Mouse (Mus musculus): ENCODE data around the gene Styk1. TPM values are rescaled to one million over a fixed set of nuclear protein-coding genes. Genes with fewer than 3 reads are reported as not detected.

Styk1 gene
- polyA plus RNA-seq, 1 experiment from 2014 or later: 4.9 TPM

- Histone ChIP-seq H3K27me3 (ENCODE audit: control insufficient read depth, insufficient read depth, low read length) (no peaks in the 10 kb centered on the region), H3K4me2 (replicated peaks) (no peak overlapping the region), H3K36me3 (replicated peaks; ENCODE audit: control insufficient read depth, insufficient read depth) (peaks cover 55% of the 10 kb centered on the region), H3K9ac (no peak overlapping the region), H3K27ac (no peak overlapping the region), H3K4me3 (replicated peaks; ENCODE audit: low read length) (no peak overlapping the region), H3K9me3 (ENCODE audit: control insufficient read depth, low read length) (no peaks in the 10 kb centered on the region), H3K4me1 (replicated peaks; ENCODE audit: control insufficient read depth, insufficient read depth, low read length) (no peaks in the 10 kb centered on the region)
- DNase-seq (ENCODE audit: low spot score) (no peak), ATAC-seq (ENCODE audit: low FRiP score) (no peak)
- 97% methylated on average over 5 of the region's 5 CpGs for WGBS
Observed at GRCm38 (mm10) chr6:131373160-131373559, 19.8 kb upstream of the Styk1 start.

- H3K9ac ChIP-seq: no peak overlapping the region
- no peak overlapping the region for H3K4me2 ChIP-seq (replicated peaks)
- no peaks in the 10 kb centered on the region for H3K27me3 ChIP-seq (ENCODE audit: control insufficient read depth, insufficient read depth, low read length)
- no peak for ATAC-seq (ENCODE audit: low FRiP score)
- H3K9me3 ChIP-seq (ENCODE audit: control insufficient read depth, low read length): no peaks in the 10 kb centered on the region
- no peak overlapping the region for H3K27ac ChIP-seq
- H3K4me1 ChIP-seq (replicated peaks; ENCODE audit: control insufficient read depth, insufficient read depth, low read length): no peaks in the 10 kb centered on the region
- 95% methylated on average over 5 of the region's 5 CpGs for WGBS
- H3K36me3 ChIP-seq (replicated peaks; ENCODE audit: control insufficient read depth, insufficient read depth): peaks cover 64% of the 10 kb centered on the region
- DNase-seq (ENCODE audit: low spot score): no peak
- no peak overlapping the region for H3K4me3 ChIP-seq (replicated peaks; ENCODE audit: low read length)
Observed at GRCm38 (mm10) chr6:131370767-131371166, 17.4 kb upstream of the Styk1 start.

DNA sequence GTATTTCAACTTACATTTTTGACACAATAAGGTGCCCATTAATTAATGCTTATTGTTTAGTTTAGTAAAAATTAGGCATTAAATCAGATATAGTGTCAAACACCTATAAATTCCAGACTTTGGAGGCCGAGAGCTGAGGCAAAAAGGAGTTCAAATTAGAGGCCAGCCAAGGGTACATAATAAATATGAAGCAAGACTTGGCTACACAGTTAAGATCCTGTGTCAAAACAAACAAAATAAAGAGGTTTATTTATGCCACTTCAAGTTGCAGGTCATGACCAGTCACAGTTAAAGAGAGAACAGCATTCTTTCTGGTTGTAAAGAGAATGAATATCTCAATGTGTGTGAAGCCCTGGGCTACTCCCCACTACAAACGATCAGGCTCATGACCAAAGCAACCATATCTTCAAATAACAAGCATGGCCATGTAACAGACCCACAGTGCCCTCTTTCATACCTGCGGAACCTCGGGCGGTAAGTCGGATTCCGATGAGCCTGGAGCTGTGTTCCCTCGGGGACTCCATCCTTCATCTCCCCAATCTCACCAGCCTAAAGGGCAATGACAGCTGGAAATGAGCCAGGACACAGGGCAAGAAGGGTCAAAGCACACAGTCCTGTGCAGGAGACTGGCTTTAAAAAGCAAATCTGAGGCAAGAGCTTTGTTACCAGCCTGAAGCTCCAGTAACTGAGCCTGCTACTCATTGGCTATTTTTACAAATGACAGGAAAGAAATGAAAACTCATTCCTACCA, 16.6 kb upstream of the Styk1 start:
- Histone ChIP-seq H3K4me3 (replicated peaks; ENCODE audit: low read length) (no peak overlapping the region), H3K9ac (no peak overlapping the region), H3K27ac (no peak overlapping the region), H3K9me3 (ENCODE audit: control insufficient read depth, low read length) (no peaks in the 10 kb centered on the region), H3K27me3 (ENCODE audit: control insufficient read depth, insufficient read depth, low read length) (no peaks in the 10 kb centered on the region), H3K36me3 (replicated peaks; ENCODE audit: control insufficient read depth, insufficient read depth) (peaks cover 59% of the 10 kb centered on the region), H3K4me1 (replicated peaks; ENCODE audit: control insufficient read depth, insufficient read depth, low read length) (no peaks in the 10 kb centered on the region), H3K4me2 (replicated peaks) (no peak overlapping the region)
- DNase-seq (ENCODE audit: low spot score): no peak
- ATAC-seq (ENCODE audit: low FRiP score): no peak
- WGBS: 82% methylated on average over 8 of the region's 8 CpGs

DNA sequence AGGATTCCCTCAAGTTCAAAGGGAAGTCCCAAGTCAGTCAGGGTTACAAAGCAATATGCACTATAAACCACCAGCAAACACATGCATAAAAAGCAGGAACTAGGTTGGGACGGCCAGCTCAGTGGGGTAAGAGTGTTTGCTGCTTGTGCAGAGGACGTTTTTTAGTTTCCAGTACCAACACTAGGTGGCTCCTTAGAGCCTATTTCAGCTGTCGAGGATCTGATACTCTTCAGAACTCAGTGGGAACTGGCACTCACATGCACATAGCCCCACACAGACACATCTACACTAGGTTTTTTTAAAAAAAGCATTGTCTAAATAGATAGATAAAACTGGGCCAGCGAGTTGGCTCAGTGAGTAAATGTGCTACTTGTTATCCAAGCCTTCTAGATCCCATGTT, 13.7 kb upstream of the Styk1 start:
- peaks cover 52% of the 10 kb centered on the region for H3K36me3 ChIP-seq (replicated peaks; ENCODE audit: control insufficient read depth, insufficient read depth)
- peak; percentile 59; the same call in 1 of the 2 replicates for ATAC-seq (ENCODE audit: low FRiP score)
- peak; percentile 58 for DNase-seq (ENCODE audit: low spot score)
- no peaks in the 10 kb centered on the region for H3K4me1 ChIP-seq (replicated peaks; ENCODE audit: control insufficient read depth, insufficient read depth, low read length)
- H3K4me2 ChIP-seq (replicated peaks): no peak overlapping the region
- 52% methylated on average over 4 of the region's 4 CpGs for WGBS
- no peak overlapping the region for H3K27ac ChIP-seq
- H3K9ac ChIP-seq: no peak overlapping the region
- H3K9me3 ChIP-seq (ENCODE audit: control insufficient read depth, low read length): no peaks in the 10 kb centered on the region
- H3K4me3 ChIP-seq (replicated peaks; ENCODE audit: low read length): no peak overlapping the region
- H3K27me3 ChIP-seq (ENCODE audit: control insufficient read depth, insufficient read depth, low read length): no peaks in the 10 kb centered on the region

DNA sequence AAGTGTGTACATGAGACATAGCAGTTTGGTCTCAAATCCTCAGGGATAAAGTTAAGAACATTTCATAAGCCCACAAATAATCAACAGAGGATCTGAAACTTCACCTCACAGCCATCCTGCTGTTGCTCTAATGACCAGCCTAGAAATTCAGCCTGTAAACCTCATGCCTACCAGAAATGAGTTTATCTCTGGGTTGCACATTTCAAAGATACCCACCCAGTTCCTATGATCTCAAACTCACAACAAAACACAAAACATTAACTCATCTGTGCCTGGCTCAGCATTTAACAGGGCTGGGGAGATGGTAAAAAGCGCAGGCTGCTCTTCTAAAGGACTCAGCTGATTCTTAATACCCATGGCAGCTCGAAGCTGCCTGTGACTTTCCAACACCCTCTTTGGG, 11.0 kb upstream of the Styk1 start:
- Histone ChIP-seq H3K9ac (no peak overlapping the region), H3K4me1 (replicated peaks; ENCODE audit: control insufficient read depth, insufficient read depth, low read length) (no peaks in the 10 kb centered on the region), H3K9me3 (ENCODE audit: control insufficient read depth, low read length) (no peaks in the 10 kb centered on the region), H3K4me3 (replicated peaks; ENCODE audit: low read length) (no peak overlapping the region), H3K27ac (no peak overlapping the region), H3K36me3 (replicated peaks; ENCODE audit: control insufficient read depth, insufficient read depth) (peaks cover 41% of the 10 kb centered on the region), H3K4me2 (replicated peaks) (no peak overlapping the region), H3K27me3 (ENCODE audit: control insufficient read depth, insufficient read depth, low read length) (no peaks in the 10 kb centered on the region)
- WGBS: 97% methylated on average over 2 of the region's 2 CpGs
- DNase-seq (ENCODE audit: low spot score) (no peak), ATAC-seq (ENCODE audit: low FRiP score) (no peak)

DNA sequence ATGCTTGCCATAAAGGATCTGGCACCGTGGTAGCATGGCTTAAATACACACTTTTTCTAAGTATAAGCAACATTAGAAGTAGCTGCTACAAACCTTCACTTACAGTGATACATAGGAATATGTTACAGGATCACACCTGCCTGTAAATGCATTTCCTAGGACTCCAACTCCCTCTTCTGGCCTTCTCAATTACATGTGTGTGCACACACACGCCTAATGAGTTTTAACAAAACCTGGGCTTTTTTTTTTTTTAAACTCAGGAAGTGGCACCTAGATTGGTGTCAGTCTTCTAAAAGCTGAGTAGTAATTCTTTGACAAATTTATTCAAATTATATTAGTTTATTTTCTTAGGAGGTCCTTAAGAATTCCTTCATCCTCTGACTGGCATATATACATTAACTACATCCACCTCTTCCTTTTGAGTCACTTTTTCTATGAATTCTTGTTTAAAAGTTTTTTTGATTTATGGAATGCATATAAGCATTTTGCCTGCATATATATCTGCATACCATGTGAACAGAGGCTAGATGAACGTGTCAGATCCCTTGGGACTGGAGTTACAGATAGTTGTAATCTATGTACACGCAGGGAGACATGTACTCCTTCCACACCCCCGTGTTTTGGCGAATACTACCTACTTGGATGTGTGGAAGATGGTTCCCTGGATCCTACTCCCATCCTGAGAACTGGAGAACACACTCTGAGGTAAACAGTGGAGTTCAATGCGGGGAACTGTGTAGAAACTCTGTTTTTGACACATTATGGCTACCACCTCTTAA, 9.8 kb upstream of the Styk1 start:
- H3K4me1 ChIP-seq (replicated peaks; ENCODE audit: control insufficient read depth, insufficient read depth, low read length): no peaks in the 10 kb centered on the region
- ATAC-seq (ENCODE audit: low FRiP score) (no peak), DNase-seq (ENCODE audit: low spot score) (no peak)
- H3K27ac ChIP-seq: no peak overlapping the region
- peaks cover 39% of the 10 kb centered on the region for H3K36me3 ChIP-seq (replicated peaks; ENCODE audit: control insufficient read depth, insufficient read depth)
- 87% methylated on average over 7 of the region's 7 CpGs for WGBS
- no peak overlapping the region for H3K9ac ChIP-seq
- H3K9me3 ChIP-seq (ENCODE audit: control insufficient read depth, low read length): no peaks in the 10 kb centered on the region
- H3K4me2 ChIP-seq (replicated peaks): no peak overlapping the region
- H3K4me3 ChIP-seq (replicated peaks; ENCODE audit: low read length): no peak overlapping the region
- no peaks in the 10 kb centered on the region for H3K27me3 ChIP-seq (ENCODE audit: control insufficient read depth, insufficient read depth, low read length)

DNA sequence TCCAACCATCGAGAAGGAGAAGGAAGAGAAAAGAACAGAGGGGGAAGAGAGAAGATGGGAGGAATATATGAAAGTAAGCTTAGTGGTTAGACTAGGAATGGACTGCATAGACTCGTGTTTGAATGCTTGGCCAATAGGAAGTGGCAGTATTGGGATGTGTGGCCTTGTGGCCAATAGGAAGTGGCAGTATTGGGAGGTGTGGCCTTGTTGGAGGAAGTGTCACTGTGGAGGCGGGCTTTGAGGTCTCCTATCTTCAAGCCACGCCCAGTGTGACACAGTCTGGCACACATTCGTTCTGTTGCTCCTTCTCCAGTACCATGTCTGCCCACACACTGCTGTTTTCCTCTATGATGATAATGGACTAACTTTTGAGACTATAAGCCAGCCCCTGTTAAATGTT, 7.3 kb upstream of the Styk1 start:
- no peak for DNase-seq (ENCODE audit: low spot score)
- WGBS: 77% methylated on average over 5 of the region's 5 CpGs

GRCm38 (mm10) chr6:131359543-131359942, 6.1 kb upstream of the Styk1 start:
- DNase-seq (ENCODE audit: low spot score): no peak
- H3K4me2 ChIP-seq (replicated peaks): no peak overlapping the region
- H3K27me3 ChIP-seq (ENCODE audit: control insufficient read depth, insufficient read depth, low read length): no peaks in the 10 kb centered on the region
- H3K4me1 ChIP-seq (replicated peaks; ENCODE audit: control insufficient read depth, insufficient read depth, low read length): no peaks in the 10 kb centered on the region
- no peaks in the 10 kb centered on the region for H3K9me3 ChIP-seq (ENCODE audit: control insufficient read depth, low read length)
- H3K27ac ChIP-seq: no peak overlapping the region
- WGBS: 85% methylated on average over 2 of the region's 2 CpGs
- ATAC-seq (ENCODE audit: low FRiP score): no peak
- H3K36me3 ChIP-seq (replicated peaks; ENCODE audit: control insufficient read depth, insufficient read depth): peaks cover 13% of the 10 kb centered on the region; the same call in 1 of the 2 replicates
- no peak overlapping the region for H3K4me3 ChIP-seq (replicated peaks; ENCODE audit: low read length)
- H3K9ac ChIP-seq: no peak overlapping the region

More for the DNA sequence above, 7.3 kb upstream of the Styk1 start:
- Histone ChIP-seq H3K9me3 (ENCODE audit: control insufficient read depth, low read length) (no peaks in the 10 kb centered on the region), H3K27me3 (ENCODE audit: control insufficient read depth, insufficient read depth, low read length) (no peaks in the 10 kb centered on the region), H3K36me3 (replicated peaks; ENCODE audit: control insufficient read depth, insufficient read depth) (peaks cover 20% of the 10 kb centered on the region; the same call in 1 of the 2 replicates), H3K4me1 (replicated peaks; ENCODE audit: control insufficient read depth, insufficient read depth, low read length) (no peaks in the 10 kb centered on the region), H3K4me2 (replicated peaks) (no peak overlapping the region), H3K9ac (no peak overlapping the region), H3K27ac (no peak overlapping the region), H3K4me3 (replicated peaks; ENCODE audit: low read length) (no peak overlapping the region)
- no peak for ATAC-seq (ENCODE audit: low FRiP score)

DNA sequence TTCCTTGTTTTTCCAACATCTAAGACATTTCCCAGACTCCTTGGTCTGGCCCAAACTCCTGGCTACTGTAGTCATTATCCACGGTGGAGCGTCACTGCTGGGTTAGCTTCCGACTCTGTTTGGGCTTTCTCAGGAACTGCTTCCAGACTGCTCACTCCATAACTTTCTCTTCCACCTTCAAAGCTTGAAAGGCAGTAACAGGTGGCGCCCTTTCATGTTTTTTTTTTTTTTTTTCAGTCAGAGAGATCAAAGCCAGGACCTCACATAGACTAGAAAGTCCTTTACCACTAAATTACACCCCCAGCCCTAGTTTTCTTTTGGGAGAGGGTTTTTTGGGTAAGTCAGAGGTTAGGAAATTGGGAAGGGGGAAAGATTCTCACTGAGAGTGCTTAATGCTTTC, 1.5 kb upstream of the Styk1 start:
- Histone ChIP-seq H3K27me3 (ENCODE audit: control insufficient read depth, insufficient read depth, low read length) (no peaks in the 10 kb centered on the region), H3K27ac (no peak overlapping the region), H3K4me3 (replicated peaks; ENCODE audit: low read length) (no peak overlapping the region), H3K9me3 (ENCODE audit: control insufficient read depth, low read length) (no peaks in the 10 kb centered on the region), H3K36me3 (replicated peaks; ENCODE audit: control insufficient read depth, insufficient read depth) (no peaks in the 10 kb centered on the region), H3K4me2 (replicated peaks) (no peak overlapping the region), H3K4me1 (replicated peaks; ENCODE audit: control insufficient read depth, insufficient read depth, low read length) (0 out of 2 replicates have a peak, but pooled peaks cover 5% of the 10 kb centered on the region), H3K9ac (no peak overlapping the region)
- DNase-seq (ENCODE audit: low spot score) (no peak), ATAC-seq (ENCODE audit: low FRiP score) (no peak)
- WGBS: 68% methylated on average over 4 of the region's 4 CpGs

Measured in hindbrain, embryonic 14.5 days (tissue).